Mouse (Mus musculus): ENCODE data around the gene Oxsr1. TPM values are rescaled to one million over a fixed set of nuclear protein-coding genes. Genes with fewer than 3 reads are reported as not detected.

Oxsr1 gene
- polyA plus RNA-seq, 1 experiment from 2014 or later: 13.6 TPM

DNA sequence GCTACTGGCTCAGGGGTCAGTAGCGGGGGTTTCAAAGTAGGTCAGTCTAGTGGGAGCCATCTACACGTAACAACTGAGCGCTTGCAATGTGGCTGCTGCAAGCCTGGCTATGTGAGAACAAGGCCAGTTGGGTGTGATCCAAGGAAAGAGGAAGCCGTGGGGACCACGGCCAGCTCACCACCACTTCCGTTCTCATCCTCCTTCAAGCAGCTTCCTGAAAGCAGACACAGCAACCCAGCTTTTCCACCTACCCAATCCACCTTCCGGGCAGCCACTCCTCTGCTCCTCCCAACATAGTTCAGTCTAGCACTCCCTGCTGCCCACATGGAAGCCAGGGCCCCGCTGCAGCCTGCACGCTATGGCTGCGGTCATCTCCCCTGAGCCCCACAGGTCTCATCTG lies 12.1 kb upstream of the Oxsr1 start:
- WGBS: 49% methylated on average over 10 of the region's 10 CpGs
- no peak overlapping the region for H3K4me3 ChIP-seq (ENCODE audit: low read depth, low read length)
- no peak overlapping the region for H3K4me2 ChIP-seq (ENCODE audit: low read depth, low read length)
- no peaks in the 10 kb centered on the region for H3K4me1 ChIP-seq (ENCODE audit: control insufficient read depth, insufficient read depth, low read length)
- DNase-seq (ENCODE audit: low spot score) (peak; percentile 24), ATAC-seq (ENCODE audit: low read depth) (0 out of 2 replicates have a peak, but pooled peaks have one; percentile 30)
- no peaks in the 10 kb centered on the region for H3K27me3 ChIP-seq (replicated peaks; ENCODE audit: control insufficient read depth, insufficient read depth, low read length)
- H3K9ac ChIP-seq (ENCODE audit: low read depth, low read length): no peak overlapping the region
- no peaks in the 10 kb centered on the region for H3K36me3 ChIP-seq (ENCODE audit: control insufficient read depth, insufficient read depth, low read length)
- H3K27ac ChIP-seq (replicated peaks; ENCODE audit: low read depth, low read length): no peak overlapping the region
- H3K9me3 ChIP-seq (ENCODE audit: control insufficient read depth, low read length): no peaks in the 10 kb centered on the region

DNA sequence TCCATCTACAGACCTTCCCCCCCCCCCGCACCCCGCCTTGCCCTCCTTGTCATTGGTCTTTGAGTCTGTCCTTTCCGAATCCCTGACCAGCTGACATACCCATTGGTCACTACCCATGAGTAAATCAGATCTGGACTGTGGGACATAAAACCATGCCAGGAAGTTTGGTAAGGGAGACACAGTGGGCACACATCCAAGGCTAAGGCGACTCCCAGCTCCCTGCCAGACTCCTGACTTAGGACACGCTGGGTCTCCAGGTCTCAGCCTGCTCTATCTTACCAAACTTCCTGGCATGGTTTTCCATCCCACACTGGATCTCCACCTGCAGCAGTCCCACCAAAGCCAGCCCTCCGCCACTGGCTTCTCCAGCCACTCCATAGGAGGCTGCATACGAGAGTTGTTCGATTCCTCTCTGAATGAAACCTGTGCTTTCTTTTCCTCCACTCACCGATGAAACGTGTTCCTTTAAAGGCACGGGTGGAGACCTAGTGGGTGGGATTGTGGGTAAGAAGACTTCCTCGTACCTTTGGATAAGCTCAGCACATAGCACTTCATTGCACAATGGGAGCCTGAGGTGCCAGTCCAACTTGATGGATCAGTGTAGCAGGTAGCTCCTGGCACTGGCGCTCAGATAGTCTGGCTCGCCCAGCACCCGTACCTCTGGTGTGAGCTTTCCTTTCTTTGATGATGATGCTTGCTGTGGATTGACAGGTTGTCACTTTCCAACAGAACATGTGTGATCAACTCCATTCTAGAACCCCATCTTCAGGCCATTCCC lies 8.1 kb upstream of the Oxsr1 start:
- DNase-seq (ENCODE audit: low spot score) (peak; percentile 31), ATAC-seq (ENCODE audit: low read depth) (no peak)
- no peak overlapping the region for H3K9ac ChIP-seq (ENCODE audit: low read depth, low read length)
- no peak overlapping the region for H3K4me3 ChIP-seq (ENCODE audit: low read depth, low read length)
- H3K9me3 ChIP-seq (ENCODE audit: control insufficient read depth, low read length): no peaks in the 10 kb centered on the region
- H3K4me1 ChIP-seq (ENCODE audit: control insufficient read depth, insufficient read depth, low read length): no peaks in the 10 kb centered on the region
- no peaks in the 10 kb centered on the region for H3K36me3 ChIP-seq (ENCODE audit: control insufficient read depth, insufficient read depth, low read length)
- H3K27me3 ChIP-seq (replicated peaks; ENCODE audit: control insufficient read depth, insufficient read depth, low read length): no peaks in the 10 kb centered on the region
- no peak overlapping the region for H3K4me2 ChIP-seq (ENCODE audit: low read depth, low read length)
- no peak overlapping the region for H3K27ac ChIP-seq (replicated peaks; ENCODE audit: low read depth, low read length)
- 85% methylated on average over 15 of the region's 15 CpGs for WGBS

DNA sequence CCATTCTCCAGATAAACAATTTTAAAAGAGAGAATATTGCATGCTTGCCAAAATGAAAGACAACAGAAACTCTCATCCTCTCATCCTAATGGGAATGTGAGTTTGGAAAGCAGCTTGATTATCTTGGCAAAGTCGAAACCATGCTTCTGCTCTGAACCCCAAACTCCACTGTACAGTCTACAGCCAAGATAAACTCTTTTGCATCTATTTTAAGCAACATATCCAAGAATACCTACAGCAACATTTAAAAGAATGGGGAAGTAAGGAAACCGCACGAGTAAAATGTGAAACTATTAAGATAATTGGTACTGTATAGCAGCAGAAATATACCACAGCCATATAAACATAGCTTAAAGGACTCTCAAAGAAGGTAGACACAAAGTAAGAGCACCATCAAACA lies 6.3 kb upstream of the Oxsr1 start:
- 73% methylated on average over 3 of the region's 3 CpGs for WGBS

DNA sequence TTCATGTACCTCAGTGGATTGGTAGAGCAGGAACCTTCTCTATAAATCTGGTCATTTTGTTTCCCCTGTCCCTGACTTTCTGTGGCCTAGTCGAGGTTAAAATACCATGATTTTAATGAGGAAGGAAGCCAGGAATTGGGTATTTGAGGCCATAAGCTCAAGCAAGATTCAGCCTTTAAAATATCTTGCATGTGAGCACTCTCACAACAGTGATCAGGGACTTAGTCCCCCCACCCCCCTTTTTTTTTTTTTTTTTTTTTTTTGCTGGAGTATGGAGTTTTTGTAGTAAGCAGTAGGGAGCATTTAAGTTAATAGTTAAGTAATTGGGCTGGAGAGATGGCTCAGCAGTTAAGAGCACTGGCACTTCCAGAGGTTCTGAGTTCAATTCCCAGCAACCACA lies 1.9 kb upstream of the Oxsr1 start:
- no peak for ATAC-seq (ENCODE audit: low read depth)
- 86% methylated on average over 1 of the region's 1 CpGs for whole genome bisulfite sequencing

More for the DNA sequence above, 6.3 kb upstream of the Oxsr1 start:
- Histone ChIP-seq H3K4me3 (ENCODE audit: low read depth, low read length) (no peak overlapping the region), H3K27me3 (replicated peaks; ENCODE audit: control insufficient read depth, insufficient read depth, low read length) (no peaks in the 10 kb centered on the region), H3K4me1 (ENCODE audit: control insufficient read depth, insufficient read depth, low read length) (no peaks in the 10 kb centered on the region), H3K4me2 (ENCODE audit: low read depth, low read length) (no peak overlapping the region), H3K27ac (replicated peaks; ENCODE audit: low read depth, low read length) (no peak overlapping the region), H3K9ac (ENCODE audit: low read depth, low read length) (no peak overlapping the region), H3K36me3 (ENCODE audit: control insufficient read depth, insufficient read depth, low read length) (no peaks in the 10 kb centered on the region), H3K9me3 (ENCODE audit: control insufficient read depth, low read length) (no peaks in the 10 kb centered on the region)
- DNase-seq (ENCODE audit: low spot score) (peak; percentile 22), ATAC-seq (ENCODE audit: low read depth) (no peak)

DNA sequence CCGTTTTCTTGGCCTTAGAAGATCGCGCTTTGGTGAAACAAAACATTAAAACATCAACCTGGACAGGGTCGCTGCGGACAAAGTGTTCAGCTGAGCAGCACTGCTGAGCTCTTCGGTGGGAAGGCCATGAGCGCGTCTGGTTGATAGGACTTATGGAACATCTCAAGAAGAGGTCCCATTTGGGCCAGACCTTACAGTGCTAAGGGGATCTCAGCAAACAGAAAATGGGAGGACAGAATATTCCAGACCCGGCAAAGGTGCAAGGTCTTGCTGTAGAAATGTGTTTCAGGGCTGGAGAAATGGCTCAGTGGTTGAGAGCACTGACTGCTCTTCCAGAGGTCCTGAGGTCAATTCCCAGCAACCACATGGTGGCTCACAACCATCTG lies 1.0 kb upstream of the Oxsr1 start:
- ATAC-seq (ENCODE audit: low read depth): no peak
- Histone ChIP-seq H3K9me3 (ENCODE audit: control insufficient read depth, low read length) (no peaks in the 10 kb centered on the region), H3K27ac (replicated peaks; ENCODE audit: low read depth, low read length) (peak overlapping the region; percentile 87), H3K4me2 (ENCODE audit: low read depth, low read length) (peak overlapping the region; percentile 98), H3K9ac (ENCODE audit: low read depth, low read length) (peak overlapping the region; percentile 85), H3K4me3 (ENCODE audit: low read depth, low read length) (peak overlapping the region; percentile 90), H3K4me1 (ENCODE audit: control insufficient read depth, insufficient read depth, low read length) (peaks cover 20% of the 10 kb centered on the region), H3K36me3 (ENCODE audit: control insufficient read depth, insufficient read depth, low read length) (no peaks in the 10 kb centered on the region), H3K27me3 (replicated peaks; ENCODE audit: control insufficient read depth, insufficient read depth, low read length) (no peaks in the 10 kb centered on the region)
- DNase-seq (ENCODE audit: low spot score): no peak
- 6% methylated on average over 9 of the region's 9 CpGs for WGBS

More for the DNA sequence above, 1.9 kb upstream of the Oxsr1 start:
- Histone ChIP-seq H3K9me3 (ENCODE audit: control insufficient read depth, low read length) (no peaks in the 10 kb centered on the region), H3K36me3 (ENCODE audit: control insufficient read depth, insufficient read depth, low read length) (no peaks in the 10 kb centered on the region), H3K27me3 (replicated peaks; ENCODE audit: control insufficient read depth, insufficient read depth, low read length) (no peaks in the 10 kb centered on the region), H3K9ac (ENCODE audit: low read depth, low read length) (no peak overlapping the region), H3K4me1 (ENCODE audit: control insufficient read depth, insufficient read depth, low read length) (peaks cover 20% of the 10 kb centered on the region), H3K4me3 (ENCODE audit: low read depth, low read length) (no peak overlapping the region), H3K4me2 (ENCODE audit: low read depth, low read length) (no peak overlapping the region), H3K27ac (replicated peaks; ENCODE audit: low read depth, low read length) (no peak overlapping the region)
- DNase-seq (ENCODE audit: low spot score): no peak

DNA sequence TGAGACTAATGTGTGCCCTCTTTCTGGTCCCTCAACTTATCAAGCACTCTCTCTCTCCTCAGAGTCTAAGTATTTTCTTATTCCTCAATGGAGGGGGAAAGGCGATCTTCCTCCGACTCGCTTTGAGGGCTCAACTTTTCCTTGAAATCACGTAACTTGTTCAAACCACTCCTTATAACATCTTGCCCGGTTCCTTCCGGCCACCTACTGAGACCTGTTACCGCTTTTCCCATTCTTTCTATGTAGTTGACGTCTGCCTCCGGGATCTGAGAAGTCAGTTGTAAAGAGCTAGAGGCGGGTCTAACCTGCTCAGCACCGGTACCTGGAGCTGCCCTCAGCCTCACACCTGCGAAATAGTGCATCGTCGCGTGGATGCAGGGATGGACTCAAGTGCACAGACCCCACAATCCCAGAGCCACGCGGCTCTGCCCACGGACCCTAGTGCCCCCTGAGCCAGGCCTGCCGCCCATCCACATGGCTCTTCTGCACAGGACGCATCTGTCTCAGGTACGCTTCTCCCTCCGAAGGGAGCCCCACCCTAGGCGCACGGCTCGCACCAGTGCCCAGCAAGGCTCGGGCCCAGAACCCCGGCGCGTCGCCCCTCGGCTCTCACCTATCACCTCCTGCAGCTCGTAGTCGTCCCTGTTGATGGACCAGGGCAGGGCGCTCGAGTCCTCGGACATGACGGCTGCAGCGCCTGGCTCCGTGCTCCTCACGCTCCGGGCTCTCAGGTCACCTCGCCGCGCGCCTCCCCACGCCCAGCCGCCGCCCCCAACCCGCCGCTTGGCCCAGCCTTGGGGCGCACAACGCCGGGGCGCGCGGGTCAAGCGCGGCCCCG lies 616 bp downstream of the Oxsr1 start:
- Histone ChIP-seq H3K9me3 (ENCODE audit: control insufficient read depth, low read length) (no peaks in the 10 kb centered on the region), H3K36me3 (ENCODE audit: control insufficient read depth, insufficient read depth, low read length) (no peaks in the 10 kb centered on the region), H3K27ac (replicated peaks; ENCODE audit: low read depth, low read length) (peak overlapping the region; percentile 87), H3K27me3 (replicated peaks; ENCODE audit: control insufficient read depth, insufficient read depth, low read length) (no peaks in the 10 kb centered on the region), H3K4me3 (ENCODE audit: low read depth, low read length) (peak overlapping the region; percentile 90), H3K4me1 (ENCODE audit: control insufficient read depth, insufficient read depth, low read length) (peaks cover 20% of the 10 kb centered on the region), H3K4me2 (ENCODE audit: low read depth, low read length) (peak overlapping the region; percentile 98), H3K9ac (ENCODE audit: low read depth, low read length) (peak overlapping the region; percentile 85)
- DNase-seq (ENCODE audit: low spot score) (peak; percentile 22), ATAC-seq (ENCODE audit: low read depth) (peak; percentile 10; the same call in 1 of the 2 replicates)
- WGBS: under 1% methylated on average over 40 of the region's 59 CpGs

DNA sequence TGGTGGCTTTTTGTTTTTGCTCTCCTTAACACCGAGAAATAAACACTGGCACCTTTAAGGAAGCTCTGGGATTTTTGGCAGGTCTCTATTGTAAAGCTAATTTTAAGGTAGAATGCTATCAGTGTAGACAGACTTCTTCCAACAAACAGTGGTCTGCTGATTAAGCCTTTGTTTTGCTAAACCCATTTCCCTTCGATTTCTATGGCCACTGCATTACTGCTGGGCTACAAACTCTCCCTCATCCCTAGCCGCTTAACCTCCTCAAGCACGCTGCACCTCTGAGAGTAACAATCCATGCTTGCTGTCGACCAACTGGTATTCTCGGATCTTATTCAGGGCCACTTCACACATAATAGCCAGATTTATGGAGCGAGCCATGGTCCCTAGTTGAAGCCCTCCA lies 1.3 kb downstream of the Oxsr1 start:
- WGBS: 18% methylated on average over 7 of the region's 7 CpGs
- Histone ChIP-seq H3K9me3 (ENCODE audit: control insufficient read depth, low read length) (no peaks in the 10 kb centered on the region), H3K36me3 (ENCODE audit: control insufficient read depth, insufficient read depth, low read length) (no peaks in the 10 kb centered on the region), H3K27ac (replicated peaks; ENCODE audit: low read depth, low read length) (no peak overlapping the region), H3K27me3 (replicated peaks; ENCODE audit: control insufficient read depth, insufficient read depth, low read length) (no peaks in the 10 kb centered on the region), H3K4me2 (ENCODE audit: low read depth, low read length) (peak overlapping the region; percentile 98), H3K4me1 (ENCODE audit: control insufficient read depth, insufficient read depth, low read length) (peaks cover 20% of the 10 kb centered on the region), H3K4me3 (ENCODE audit: low read depth, low read length) (peak overlapping the region; percentile 90), H3K9ac (ENCODE audit: low read depth, low read length) (peak overlapping the region; percentile 85)
- no peak for DNase-seq (ENCODE audit: low spot score)
- ATAC-seq (ENCODE audit: low read depth): no peak

DNA sequence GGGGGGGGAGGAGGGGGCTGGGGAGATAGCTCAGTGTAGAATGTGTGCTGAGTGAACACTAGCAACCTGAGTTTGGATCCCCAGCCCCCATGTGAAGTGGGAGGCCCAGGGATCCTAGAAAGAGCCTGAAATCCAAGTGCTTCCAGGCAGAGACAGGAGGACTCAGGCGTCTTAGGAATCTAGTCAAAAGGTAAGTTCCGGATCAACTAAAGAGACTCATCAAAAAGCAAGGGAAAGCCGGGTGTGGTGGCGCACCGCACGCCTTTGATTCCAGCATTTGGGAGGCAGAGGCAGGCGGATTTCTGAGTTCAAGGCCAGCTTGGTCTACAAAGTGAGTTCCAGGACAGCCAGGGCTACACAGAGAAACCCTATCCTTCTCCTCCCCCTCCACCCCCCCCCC lies 1.8 kb downstream of the Oxsr1 start:
- no peak for DNase-seq (ENCODE audit: low spot score)
- Histone ChIP-seq H3K36me3 (ENCODE audit: control insufficient read depth, insufficient read depth, low read length) (no peaks in the 10 kb centered on the region), H3K9ac (ENCODE audit: low read depth, low read length) (no peak overlapping the region), H3K27me3 (replicated peaks; ENCODE audit: control insufficient read depth, insufficient read depth, low read length) (no peaks in the 10 kb centered on the region), H3K4me2 (ENCODE audit: low read depth, low read length) (peak overlapping the region; percentile 98), H3K4me1 (ENCODE audit: control insufficient read depth, insufficient read depth, low read length) (peaks cover 20% of the 10 kb centered on the region), H3K4me3 (ENCODE audit: low read depth, low read length) (no peak overlapping the region; the same call in 1 of the 2 replicates), H3K27ac (replicated peaks; ENCODE audit: low read depth, low read length) (no peak overlapping the region), H3K9me3 (ENCODE audit: control insufficient read depth, low read length) (no peaks in the 10 kb centered on the region)
- WGBS: 90% methylated on average over 7 of the region's 7 CpGs
- no peak for ATAC-seq (ENCODE audit: low read depth)

Data from embryonic facial prominence, embryonic 14.5 days (tissue).